Mouse (Mus musculus): ENCODE results near the gene Zfand2a. TPM values are rescaled to one million over a fixed set of nuclear protein-coding genes. Genes with fewer than 3 reads are reported as not detected.

The Zfand2a gene
- polyA plus RNA-seq, 1 experiment from 2014 or later, result 49.7 TPM

- DNase-seq (ENCODE audit: low read depth, low spot score), result no peak
- ChIA-PET POLR2A (no interaction called here), CTCF (no interaction called here)
- ATAC-seq, result no peak
- no peaks in the 10 kb centered on the region for H3K27me3 ChIP-seq
- no peak for TF ChIP-seq CTCF (IDR thresholded peaks at IDR 0.05)
- in situ Hi-C loops (cut with MboI; ENCODE audit: low pct_unique_long_range_greater_than_20kb), result no loop called here
Measured at GRCm38 (mm10) chr5:139433842-139434568, 50.3 kb downstream of the Zfand2a start.

- TF ChIP-seq CTCF (IDR thresholded peaks at IDR 0.05), result no peak
- ChIA-PET POLR2A (no interaction called here), CTCF (no interaction called here)
- no peaks in the 10 kb centered on the region for H3K27me3 ChIP-seq
- ATAC-seq (no peak), DNase-seq (ENCODE audit: low read depth, low spot score) (no peak)
- in situ Hi-C loops (cut with MboI; ENCODE audit: low pct_unique_long_range_greater_than_20kb), result no loop called here
Measured at GRCm38 (mm10) chr5:139432747-139433508, 51.4 kb downstream of the Zfand2a start.

- in situ Hi-C loops (cut with MboI; ENCODE audit: low pct_unique_long_range_greater_than_20kb), result no loop called here
- no peaks in the 10 kb centered on the region for H3K27me3 ChIP-seq
- no peak for TF ChIP-seq CTCF (IDR thresholded peaks at IDR 0.05)
- ChIA-PET CTCF (no interaction called here), POLR2A (no interaction called here)
- DNase-seq (ENCODE audit: low read depth, low spot score) (no peak), ATAC-seq (no peak)
Measured at GRCm38 (mm10) chr5:139432333-139432732, 52.0 kb downstream of the Zfand2a start.

GRCm38 (mm10) chr5:139429818-139430341 lies 54.5 kb downstream of the Zfand2a start:
- in situ Hi-C loops (cut with MboI; ENCODE audit: low pct_unique_long_range_greater_than_20kb), result no loop called here
- TF ChIP-seq CTCF (IDR thresholded peaks at IDR 0.05), result no peak
- DNase-seq (ENCODE audit: low read depth, low spot score) (no peak), ATAC-seq (peak; percentile 13)
- CTCF ChIA-PET, result no interaction called here
- POLR2A ChIA-PET, result no interaction called here
- H3K27me3 ChIP-seq, result no peaks in the 10 kb centered on the region

GRCm38 (mm10) chr5:139427989-139428388 lies 56.4 kb downstream of the Zfand2a start:
- ATAC-seq (no peak), DNase-seq (ENCODE audit: low read depth, low spot score) (no peak)
- in situ Hi-C loops (cut with MboI; ENCODE audit: low pct_unique_long_range_greater_than_20kb), result no loop called here
- CTCF ChIA-PET, result interaction anchor here (0.8 to 2.5 kb wide), 2 partner anchors 19 to 32 kb away, joined by 3 to 7 read pairs; partner anchors contain the start of gene 3110082I17Rik
- TF ChIP-seq CTCF (IDR thresholded peaks at IDR 0.05), result no peak
- POLR2A ChIA-PET, result no interaction called here
- H3K27me3 ChIP-seq, result no peaks in the 10 kb centered on the region

- CTCF ChIA-PET, result interaction anchor here (2.5 kb wide), 1 partner anchor 33 kb away, joined by 7 read pairs; the partner anchor contains the start of gene 3110082I17Rik
- POLR2A ChIA-PET, result no interaction called here
- in situ Hi-C loops (cut with MboI; ENCODE audit: low pct_unique_long_range_greater_than_20kb), result no loop called here
- no peak for TF ChIP-seq CTCF (IDR thresholded peaks at IDR 0.05)
- no peaks in the 10 kb centered on the region for H3K27me3 ChIP-seq
- DNase-seq (ENCODE audit: low read depth, low spot score) (no peak), ATAC-seq (no peak)
Measured at GRCm38 (mm10) chr5:139427001-139427400, 57.3 kb downstream of the Zfand2a start.

- CTCF ChIA-PET, result interaction anchor here (1.3 to 2.1 kb wide), 3 partner anchors 16 to 71 kb away, joined by 3 to 8 read pairs (median 3); no protein-coding TSS in a partner anchor
- ATAC-seq, result no peak
- no peak for TF ChIP-seq CTCF (IDR thresholded peaks at IDR 0.05)
Measured at GRCm38 (mm10) chr5:139425198-139425597, 59.2 kb downstream of the Zfand2a start.

GRCm38 (mm10) chr5:139423026-139423865 lies 61.1 kb downstream of the Zfand2a start, which contains the start of gene Gper1:
Gene Gper1, plus strand, starts transcription at chr5:139423151.
- ATAC-seq (peak; percentile 29), DNase-seq (ENCODE audit: low read depth, low spot score) (no peak)
- ChIA-PET CTCF (interaction anchor here (0.9 to 1.7 kb wide), 4 partner anchors 9 to 27 kb away, joined by 3 to 6 read pairs (median 4); no protein-coding TSS in a partner anchor), POLR2A (no interaction called here)
- no peak for TF ChIP-seq CTCF (IDR thresholded peaks at IDR 0.05)
- H3K27me3 ChIP-seq, result no peaks in the 10 kb centered on the region
- in situ Hi-C loops (cut with MboI; ENCODE audit: low pct_unique_long_range_greater_than_20kb), result no loop called here

More at GRCm38 (mm10) chr5:139425198-139425597, 59.2 kb downstream of the Zfand2a start:
- POLR2A ChIA-PET, result interaction anchor here (1.4 kb wide), 1 partner anchor 14 kb away, joined by 4 read pairs; no protein-coding TSS in a partner anchor
- DNase-seq (ENCODE audit: low read depth, low spot score), result peak; percentile 82
- in situ Hi-C loops (cut with MboI; ENCODE audit: low pct_unique_long_range_greater_than_20kb), result no loop called here
- no peaks in the 10 kb centered on the region for H3K27me3 ChIP-seq

Other genes with a start within 250 kb of the Zfand2a start
- 134 TPM for gene Get4, start 232.2 kb downstream of the Zfand2a start, polyA plus RNA-seq (2021)
- gene Adap1, start 158.9 kb downstream of the Zfand2a start, polyA plus RNA-seq (2021), result 5.0 TPM
- gene Cox19, start 133.1 kb downstream of the Zfand2a start, polyA plus RNA-seq (2021), result 66.1 TPM
- gene Cyp2w1, start 131.9 kb downstream of the Zfand2a start, polyA plus RNA-seq (2021), result not detected
- gene Gpr146, start 106.9 kb downstream of the Zfand2a start, polyA plus RNA-seq (2021), result 7.9 TPM
- 0.24 TPM for gene C130050O18Rik, start 79.3 kb downstream of the Zfand2a start, polyA plus RNA-seq (2021)
- gene Gper1, start 61.4 kb downstream of the Zfand2a start, polyA plus RNA-seq (2021), result 0.58 TPM
- gene 3110082I17Rik, start 24.0 kb downstream of the Zfand2a start, polyA plus RNA-seq (2021), result 19.1 TPM
- not detected for gene Uncx, start 58.9 kb upstream of the Zfand2a start, polyA plus RNA-seq (2021)